Mouse (Mus musculus): Measurements from ENCODE around the gene Krt4.

DNA sequence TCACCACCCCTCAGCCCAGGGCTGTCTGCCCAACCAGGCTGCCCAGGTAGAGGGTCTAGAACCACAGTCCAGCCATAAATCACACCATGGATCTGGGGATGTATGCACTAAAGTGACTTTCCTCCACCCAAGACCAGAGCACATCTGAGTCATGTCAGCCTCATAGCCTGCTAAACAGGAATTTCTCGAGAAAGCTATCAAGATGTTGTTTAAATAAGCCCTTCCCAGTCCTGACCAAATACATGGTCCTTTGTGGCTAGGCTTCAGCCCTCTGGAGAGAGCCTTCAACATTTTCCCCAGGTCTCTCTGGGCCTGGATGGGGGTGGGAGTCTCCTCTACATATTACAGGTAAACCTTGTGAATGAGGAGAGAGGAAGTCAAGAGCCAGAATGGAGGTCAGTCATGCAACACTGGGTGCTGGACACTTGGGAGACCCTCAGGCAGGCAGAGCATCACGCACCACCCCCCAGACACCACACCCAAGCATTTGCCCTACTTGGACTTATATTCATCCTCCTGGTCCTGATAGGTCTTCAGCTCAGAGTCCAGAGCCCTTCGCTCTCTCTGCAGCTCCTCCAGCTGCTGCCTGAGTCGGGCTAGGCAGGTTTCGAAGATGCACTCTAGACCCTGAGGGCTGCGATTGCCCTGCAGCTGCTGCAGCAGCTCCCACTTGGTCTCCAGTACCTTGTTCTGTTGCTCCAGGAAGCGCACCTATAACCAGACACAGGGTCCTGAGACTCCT lies 28.4 kb upstream of the Krt4 start:
- TF ChIP-seq CTCF (IDR thresholded peaks at IDR 0.05; ENCODE audit: low read depth, low read length) = no peak
- TF ChIP-seq POLR2A (IDR thresholded peaks at IDR 0.05; ENCODE audit: borderline replicate concordance, low read depth, low read length) = no peak

All from bone marrow macrophage, adult 2 months (primary cell).